Mouse (Mus musculus) c-Kit-negative CD71-positive TER-119-positive erythroid progenitor cells, embryonic 14.5 days (primary cell): Measurements from ENCODE around the gene Cd164.
"Not testable (repeated sequence)": the region's sequence is repeated elsewhere in the genome, so short reads cannot be mapped to it uniquely, and the experiment has no call there.

ENCODE experiments used
- DNase-seq: peaks from one replicate; pipeline ENCODE4 v3.0.0-alpha.2; 2013; ENCODE audit warnings: low read depth, low spot score

The Cd164 gene

GRCm38 (mm10) chr10:41500941-41501340, 18.3 kb upstream of the Cd164 start:
- DNase-seq = no peak

- no peak for DNase-seq
Measured at GRCm38 (mm10) chr10:41504996-41505395, 14.2 kb upstream of the Cd164 start.

GRCm38 (mm10) chr10:41505446-41505845, 13.8 kb upstream of the Cd164 start:
- DNase-seq = not testable (repeated sequence)

- no peak for DNase-seq
Measured at GRCm38 (mm10) chr10:41509160-41509559, 10.1 kb upstream of the Cd164 start.

- no peak for DNase-seq
Measured at GRCm38 (mm10) chr10:41514301-41514700, 4.9 kb upstream of the Cd164 start.

GRCm38 (mm10) chr10:41514921-41515320, 4.3 kb upstream of the Cd164 start:
- no peak for DNase-seq

GRCm38 (mm10) chr10:41518508-41518980, 670 bp upstream of the Cd164 start:
- peak; percentile 60 for DNase-seq

- DNase-seq = peak; percentile 50
Measured at GRCm38 (mm10) chr10:41519640-41520409, 611 bp downstream of the Cd164 start.

GRCm38 (mm10) chr10:41520410-41520673, 1.1 kb downstream of the Cd164 start:
- no peak for DNase-seq

GRCm38 (mm10) chr10:41523386-41523785, 4.2 kb downstream of the Cd164 start:
- DNase-seq = no peak

- no peak for DNase-seq
Measured at GRCm38 (mm10) chr10:41525696-41526095, 6.5 kb downstream of the Cd164 start.

GRCm38 (mm10) chr10:41529972-41530371, 10.8 kb downstream of the Cd164 start:
- no peak for DNase-seq

GRCm38 (mm10) chr10:41535991-41536390, 16.8 kb downstream of the Cd164 start:
- DNase-seq = no peak

GRCm38 (mm10) chr10:41536714-41537113, 17.5 kb downstream of the Cd164 start:
- DNase-seq = no peak

GRCm38 (mm10) chr10:41537226-41537982, 18.2 kb downstream of the Cd164 start:
- DNase-seq = no peak

- no peak for DNase-seq
Measured at GRCm38 (mm10) chr10:41537983-41538330, 18.7 kb downstream of the Cd164 start.

- DNase-seq = no peak
Measured at GRCm38 (mm10) chr10:41538986-41539385, 19.8 kb downstream of the Cd164 start.

GRCm38 (mm10) chr10:41542057-41542456, 22.8 kb downstream of the Cd164 start:
- no peak for DNase-seq

GRCm38 (mm10) chr10:41543439-41543838, 24.2 kb downstream of the Cd164 start:
- DNase-seq = no peak

- no peak for DNase-seq
Measured at GRCm38 (mm10) chr10:41543844-41544243, 24.6 kb downstream of the Cd164 start.

- no peak for DNase-seq
Measured at GRCm38 (mm10) chr10:41544481-41545190, 25.4 kb downstream of the Cd164 start.

- no peak for DNase-seq
Measured at GRCm38 (mm10) chr10:41545224-41545755, 26.1 kb downstream of the Cd164 start.
